Mouse (Mus musculus) urinary bladder, postnatal 4 days (tissue): Measurements from ENCODE around the gene Polr2h.
"Not testable (repeated sequence)": the region's sequence is repeated elsewhere in the genome, so short reads cannot be mapped to it uniquely, and the experiment has no call there.

Source experiments
- DNase-seq, 2 experiments: peaks; one replicate each; pipeline ENCODE4 v3.0.0; 2021 to 2022; ENCODE audit warnings: low spot score in 2 of 2

Polr2h gene

GRCm38 (mm10) chr16:20717181-20717977 lies at the start of gene Polr2h, which contains the start of gene Clcn2:
TSS of gene Polr2h (plus strand) at chr16:20717665.
TSS of gene Clcn2 (minus strand) at chr16:20717746.
- DNase-seq, result peak; percentile 97

GRCm38 (mm10) chr16:20668013-20668412 lies 49.5 kb upstream of the Polr2h start, which contains the start of gene Eif4g1:
TSS of gene Eif4g1 (plus strand) at chr16:20668313.
- DNase-seq, result not testable (repeated sequence)

- no peak for DNase-seq
Measured at GRCm38 (mm10) chr16:20670291-20670690, 47.2 kb upstream of the Polr2h start.

- no peak for DNase-seq
Measured at GRCm38 (mm10) chr16:20671886-20672285, 45.6 kb upstream of the Polr2h start.

- peak; percentile 96 to 97 for DNase-seq
Measured at GRCm38 (mm10) chr16:20672500-20672902, 45.0 kb upstream of the Polr2h start.

GRCm38 (mm10) chr16:20672965-20673705 lies 44.3 kb upstream of the Polr2h start:
- peak; percentile 72 to 75 for DNase-seq

GRCm38 (mm10) chr16:20673706-20674303 lies 43.7 kb upstream of the Polr2h start:
- DNase-seq, result no peak

GRCm38 (mm10) chr16:20675213-20675612 lies 42.3 kb upstream of the Polr2h start:
- no peak for DNase-seq

GRCm38 (mm10) chr16:20676702-20677101 lies 40.8 kb upstream of the Polr2h start:
- no peak for DNase-seq

- DNase-seq, result no peak
Measured at GRCm38 (mm10) chr16:20677380-20677779, 40.1 kb upstream of the Polr2h start.

GRCm38 (mm10) chr16:20677974-20678675 lies 39.3 kb upstream of the Polr2h start:
- DNase-seq, result peak; percentile 76 to 88

GRCm38 (mm10) chr16:20690774-20691173 lies 26.7 kb upstream of the Polr2h start:
- DNase-seq, result no peak

GRCm38 (mm10) chr16:20691617-20692016 lies 25.8 kb upstream of the Polr2h start:
- no peak for DNase-seq

- DNase-seq, result no peak
Measured at GRCm38 (mm10) chr16:20692241-20692965, 25.1 kb upstream of the Polr2h start.

GRCm38 (mm10) chr16:20693111-20693701 lies 24.3 kb upstream of the Polr2h start, which contains the start of gene Fam131a:
TSS of gene Fam131a (plus strand) at chr16:20693241.
- peak; percentile 82 to 88 for DNase-seq

GRCm38 (mm10) chr16:20694781-20695180 lies 22.7 kb upstream of the Polr2h start:
- peak in 1 of 2 experiments; percentile 50 for DNase-seq

- DNase-seq, result peak; percentile 82 to 90
Measured at GRCm38 (mm10) chr16:20695622-20696323, 21.7 kb upstream of the Polr2h start.

GRCm38 (mm10) chr16:20699266-20699665 lies 18.2 kb upstream of the Polr2h start:
- DNase-seq, result no peak

- DNase-seq, result no peak
Measured at GRCm38 (mm10) chr16:20700036-20700435, 17.4 kb upstream of the Polr2h start.

- DNase-seq, result no peak
Measured at GRCm38 (mm10) chr16:20701316-20701715, 16.1 kb upstream of the Polr2h start.
